Mouse (Mus musculus) CD8-positive naive resting alpha-beta T cell, adult 2 months (primary cell): ENCODE measurements around the gene Aanat.

Experiments
- DNase-seq, 2 experiments: peaks; one replicate each; pipeline ENCODE4 v3.0.0; 2022; ENCODE audit warnings: low read depth in 2 of 2, low spot score in 2 of 2

Gene Aanat

DNA sequence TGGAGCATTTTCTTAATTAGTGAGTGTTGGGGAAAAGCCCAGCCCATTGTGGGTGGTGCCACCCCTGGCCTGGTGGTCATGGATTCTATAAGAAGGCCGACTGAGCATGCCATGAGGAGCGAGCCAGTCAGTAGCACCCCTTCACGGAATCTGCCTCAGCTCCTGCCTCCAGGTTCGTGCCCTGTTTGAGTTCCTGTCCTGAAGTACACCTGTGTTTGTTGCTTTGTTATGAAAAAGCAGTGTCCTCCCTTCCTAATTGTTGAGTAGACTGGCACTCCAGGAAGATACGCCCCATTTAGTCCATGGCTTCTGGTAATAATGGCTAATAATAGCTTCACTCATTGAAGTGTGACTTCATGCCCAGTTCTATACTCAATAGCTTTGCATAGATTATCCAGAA is at the start of gene Aanat:
TSS of gene Aanat (plus strand) at position 123 of the 400 bp plus-strand sequence.
- DNase-seq: no peak

DNA sequence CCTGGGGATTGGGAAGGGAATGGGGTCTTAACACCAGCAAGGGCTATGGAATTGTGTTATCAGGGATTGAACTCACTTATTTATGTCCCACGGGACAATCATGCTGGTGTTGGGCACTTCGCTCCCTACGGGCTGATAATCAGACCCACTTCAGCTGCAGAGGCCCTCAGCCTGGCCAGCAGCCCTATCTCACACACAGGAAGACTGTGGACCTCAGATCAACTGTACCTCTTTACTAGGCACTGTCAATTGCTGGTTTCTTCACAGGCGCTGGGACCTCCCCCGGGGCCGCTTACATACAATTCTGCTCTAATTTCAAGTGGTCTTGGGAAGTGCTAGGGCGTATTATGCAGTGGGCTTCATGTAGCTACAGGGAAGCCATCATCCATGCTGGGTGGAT is 49.5 kb upstream of the Aanat start:
- no peak for DNase-seq

DNA sequence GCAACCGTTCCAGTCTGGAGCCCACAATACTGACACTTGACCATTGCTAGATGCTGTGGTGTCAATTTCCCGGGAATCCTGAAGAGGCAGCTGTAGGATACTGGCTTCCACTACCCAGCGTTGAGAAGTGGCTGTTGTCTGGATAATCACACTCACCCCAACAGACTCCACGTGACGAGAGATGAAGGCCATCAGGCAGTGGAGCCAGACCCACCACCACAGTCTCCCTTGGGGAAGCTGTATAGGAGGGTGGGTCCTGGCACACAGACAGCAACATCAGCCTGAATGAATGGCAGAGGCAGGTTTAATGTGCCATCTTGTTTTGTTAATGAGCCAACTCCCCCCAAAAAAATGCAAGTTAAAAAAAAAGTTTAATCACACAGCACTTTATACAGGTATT is 48.8 kb upstream of the Aanat start:
- no peak for DNase-seq

DNA sequence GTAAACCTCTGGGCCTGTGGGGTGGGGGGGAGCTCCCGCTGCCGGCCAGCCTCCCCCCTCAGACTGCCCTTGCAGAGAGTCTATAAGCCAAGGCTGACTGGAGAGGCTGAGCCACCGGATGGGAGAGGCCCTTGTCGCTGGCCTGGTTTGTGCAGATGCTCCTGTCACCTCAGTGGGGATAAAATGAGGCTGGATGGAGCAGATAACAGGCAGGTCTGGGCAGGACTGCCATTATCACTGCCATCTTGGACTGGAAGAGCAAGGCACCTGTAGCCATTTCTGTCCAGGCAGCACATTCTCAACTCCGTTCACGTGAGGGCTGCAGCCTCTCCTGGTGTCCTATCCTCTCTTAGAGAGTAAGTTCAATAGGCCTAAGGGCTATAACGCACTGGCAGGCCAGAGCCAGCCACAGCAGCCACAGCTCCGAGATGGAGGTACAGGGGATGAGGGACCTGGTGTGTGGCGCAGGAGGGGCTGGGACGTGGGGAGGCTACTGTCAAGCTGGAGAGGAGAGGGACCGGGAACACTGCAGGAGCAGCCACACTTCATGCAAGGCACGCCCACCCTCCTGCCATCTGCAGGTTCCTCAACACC is 48.0 kb upstream of the Aanat start:
- no peak for DNase-seq

DNA sequence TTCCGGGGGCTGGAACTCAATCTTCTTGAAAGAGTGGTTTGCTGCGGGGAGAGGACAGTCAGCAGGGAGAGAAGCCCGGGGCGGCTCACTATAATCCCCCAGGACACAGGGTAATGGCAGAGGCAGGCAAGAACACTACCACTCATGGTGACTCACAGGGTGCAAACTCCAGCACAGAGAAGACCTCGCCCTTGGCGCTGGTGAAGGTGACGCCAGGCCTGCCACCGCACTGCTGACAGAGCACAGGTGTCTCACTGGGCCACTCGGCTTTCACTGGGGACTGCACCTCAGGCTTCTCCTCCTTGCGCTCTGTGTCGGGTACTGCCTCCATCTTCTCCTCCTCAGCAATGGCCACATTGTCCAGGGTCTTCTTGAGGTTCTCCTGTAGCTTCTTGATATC is 45.0 kb upstream of the Aanat start:
- no peak for DNase-seq

DNA sequence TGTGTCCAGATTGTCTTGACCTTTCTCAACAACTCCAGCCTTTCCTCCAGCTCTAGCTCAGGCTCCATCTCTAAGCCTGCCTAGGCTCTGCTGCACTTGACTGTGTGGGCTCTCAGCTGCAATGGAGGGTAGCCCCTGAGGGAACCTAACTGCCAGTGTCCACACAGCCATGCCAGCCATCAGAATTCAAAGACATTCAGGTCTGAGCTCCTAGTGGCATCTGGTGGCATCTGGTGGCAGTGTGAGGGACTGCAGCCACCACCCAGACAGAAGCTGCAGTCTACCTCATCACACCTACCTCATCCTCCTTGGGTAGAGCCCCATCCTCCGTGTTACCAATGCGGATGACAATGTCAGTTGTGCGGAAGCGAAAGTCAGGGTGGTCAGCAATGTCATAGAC is 43.1 kb upstream of the Aanat start:
- no peak for DNase-seq

DNA sequence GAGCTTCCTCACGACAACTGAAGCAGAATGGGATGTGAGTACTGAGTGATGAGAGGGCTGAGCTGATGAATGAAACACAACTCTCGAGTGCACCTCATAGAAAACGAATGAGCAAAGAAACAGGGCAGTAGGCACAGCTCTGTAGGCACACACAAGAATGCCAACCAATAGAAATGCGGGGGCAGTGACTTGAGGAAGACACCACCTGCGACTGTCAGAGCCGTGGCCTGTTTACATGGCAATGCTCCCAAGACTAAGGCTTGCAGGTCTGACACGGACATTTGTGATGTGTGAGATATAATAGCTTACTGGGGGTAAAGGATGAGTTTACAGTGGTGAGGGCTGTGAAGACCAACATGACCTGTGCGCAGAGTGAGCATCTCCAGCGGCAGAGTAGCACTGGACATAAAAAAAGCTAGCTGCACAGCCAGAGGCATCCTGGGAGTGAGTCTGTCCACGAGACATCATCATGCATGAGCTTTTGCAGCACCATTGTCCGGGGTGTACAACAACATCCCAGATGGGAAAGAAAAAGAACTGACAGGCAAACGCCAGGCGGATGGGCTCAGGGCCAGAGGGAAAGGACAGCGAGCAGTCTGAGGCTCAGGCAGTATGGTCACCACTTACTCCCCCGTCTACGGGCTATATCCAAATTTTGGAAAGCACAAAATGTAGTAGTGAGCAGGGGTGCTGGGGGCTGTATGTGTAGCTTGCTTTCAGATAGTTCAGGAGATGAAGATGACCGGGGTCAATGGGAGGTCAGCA is 38.8 kb upstream of the Aanat start:
- DNase-seq: no peak

DNA sequence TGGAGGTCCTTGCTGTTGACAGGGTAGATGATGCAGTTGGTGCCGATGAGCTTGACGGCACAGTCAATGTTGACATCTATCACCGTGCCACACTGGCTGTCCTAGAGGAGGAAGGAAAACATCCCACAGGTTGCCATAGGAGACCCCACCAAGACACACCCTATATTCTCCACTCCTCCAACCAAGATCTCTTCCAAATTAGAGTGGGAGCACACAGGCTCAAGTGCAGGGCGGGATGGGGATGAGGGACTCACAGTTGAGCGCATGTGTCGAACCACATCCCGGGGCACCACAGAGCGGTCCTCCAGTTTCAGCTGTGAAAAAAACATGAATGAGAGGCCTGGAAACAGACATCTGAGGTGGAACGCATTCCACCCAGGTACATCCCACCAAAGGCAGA is 37.5 kb upstream of the Aanat start:
- no peak for DNase-seq

DNA sequence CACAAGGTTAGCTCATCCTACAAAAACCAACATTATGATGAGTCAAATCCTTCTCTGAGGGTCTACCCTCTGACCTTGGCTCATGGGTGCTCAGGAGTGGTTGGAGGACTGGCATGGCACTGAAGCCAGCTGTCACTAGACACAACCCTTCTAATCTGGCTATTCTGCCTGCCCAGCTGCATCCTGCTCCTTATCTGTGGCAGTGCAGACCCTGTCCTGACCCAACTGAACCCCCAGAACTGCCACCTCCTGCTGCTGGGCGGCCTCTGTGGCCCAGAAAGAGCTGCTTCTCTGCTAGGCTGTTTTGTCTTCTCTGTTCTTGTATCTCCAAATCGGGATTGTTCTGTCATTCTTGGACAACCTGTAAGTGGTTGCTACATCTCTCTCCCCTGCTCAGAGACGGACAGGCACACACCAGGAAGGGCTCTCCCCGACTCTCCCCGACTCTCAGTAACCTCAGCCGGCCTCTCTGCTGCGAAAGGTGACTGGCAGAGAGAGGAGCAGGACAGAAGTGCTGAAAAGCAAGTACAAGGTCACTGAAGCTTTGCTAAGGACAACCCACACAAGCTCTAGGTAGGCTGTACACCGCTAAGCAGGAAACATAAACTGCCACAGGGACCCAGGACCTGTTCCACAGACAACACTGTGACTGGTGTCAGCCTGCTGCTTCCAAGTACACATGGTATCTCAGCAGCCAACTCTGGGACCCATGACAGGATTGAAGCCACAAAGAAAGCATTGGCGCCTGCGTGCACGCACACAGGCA is 36.8 kb upstream of the Aanat start:
- no peak for DNase-seq

DNA sequence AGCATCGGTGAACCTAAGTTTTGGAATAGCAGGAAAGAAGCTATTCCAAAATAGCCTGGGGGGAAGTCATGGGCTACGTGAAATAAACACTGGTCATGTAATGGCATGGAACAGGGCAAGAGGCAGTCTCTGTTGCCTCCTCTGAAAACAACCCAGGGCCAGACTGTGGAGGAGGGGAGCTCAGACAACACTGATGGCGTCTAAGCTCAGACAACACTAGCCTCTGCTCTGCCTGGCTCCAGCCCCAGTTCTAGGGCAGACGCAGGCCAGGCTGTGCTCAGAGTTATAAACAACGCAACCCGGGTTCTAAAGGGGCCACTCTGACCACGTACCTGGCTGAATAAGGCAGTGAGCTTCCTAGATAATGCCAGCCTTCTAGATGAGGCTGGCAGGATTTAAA is 35.5 kb upstream of the Aanat start:
- DNase-seq: no peak

DNA sequence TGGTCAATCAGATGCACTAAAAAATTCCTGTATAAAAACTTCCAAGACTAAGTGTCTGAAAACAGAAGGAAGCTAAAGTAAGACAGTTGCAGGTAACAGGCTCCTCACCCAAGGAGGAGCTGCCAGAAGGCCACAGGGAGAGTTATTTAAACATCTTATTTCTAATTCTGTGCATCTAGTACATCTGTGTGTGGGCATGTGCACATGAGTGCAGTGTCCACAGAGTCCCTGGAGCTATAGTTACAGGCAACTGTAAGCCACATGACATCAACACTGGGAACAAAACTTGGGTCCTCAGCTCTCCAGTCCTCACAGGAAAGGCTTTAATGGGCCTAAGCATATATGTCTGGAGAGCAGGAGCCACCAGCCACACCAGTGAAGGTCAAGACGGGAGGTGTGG is 34.0 kb upstream of the Aanat start:
- no peak for DNase-seq

DNA sequence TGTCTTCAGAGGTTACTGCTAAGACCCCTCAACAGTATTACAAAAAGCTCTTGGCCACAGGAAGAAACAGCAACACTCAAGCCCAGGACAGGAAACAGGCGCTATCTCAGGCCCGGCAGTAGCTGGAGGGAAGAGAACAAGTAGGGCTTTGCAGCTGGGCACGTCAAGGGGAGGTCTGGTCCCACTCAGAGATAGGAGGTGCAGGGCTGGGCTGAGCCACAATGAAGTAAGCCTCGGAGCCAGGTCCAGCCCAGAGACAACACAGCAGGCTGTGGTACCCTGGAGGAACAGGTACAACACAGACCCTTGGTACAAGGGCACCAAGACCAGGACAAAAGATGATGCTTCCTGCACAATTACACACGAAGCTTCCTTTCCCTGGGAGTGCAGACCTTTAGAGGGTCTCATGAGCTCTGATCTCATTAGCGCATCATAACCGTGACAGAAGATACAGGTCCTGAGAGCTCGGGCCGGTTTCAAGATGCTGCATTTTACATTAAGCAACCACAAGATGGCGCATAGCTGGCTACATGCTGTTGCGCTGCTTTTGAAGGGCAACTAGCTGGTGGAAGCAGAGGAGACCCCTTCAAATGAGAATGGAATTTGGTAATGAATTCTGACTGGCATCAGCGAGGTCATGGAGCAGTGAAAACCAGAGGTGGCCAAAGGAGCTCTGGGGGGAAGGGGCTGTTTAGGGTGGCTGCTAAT is 31.9 kb upstream of the Aanat start:
- peak in 1 of 2 experiments; percentile 22 for DNase-seq

DNA sequence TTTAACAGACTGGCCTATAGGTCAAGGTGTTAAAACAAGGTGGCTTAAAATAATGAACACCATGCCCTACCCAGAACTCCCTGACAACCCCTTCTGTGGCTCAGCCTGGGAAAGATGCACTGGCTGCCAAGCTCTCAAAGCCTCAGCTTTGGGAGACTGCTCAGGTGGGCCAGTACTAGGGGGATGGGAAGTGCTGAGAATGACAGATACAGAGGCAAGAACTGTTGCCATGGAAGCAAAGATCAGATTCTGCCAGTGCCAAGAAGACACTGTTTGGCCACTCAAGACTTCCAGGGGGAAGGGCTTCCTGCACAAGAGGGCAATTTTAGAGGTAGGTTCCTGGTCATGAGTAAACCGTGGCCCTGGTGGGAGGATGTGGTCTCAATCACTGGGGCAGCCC is 30.7 kb upstream of the Aanat start:
- DNase-seq: no peak

DNA sequence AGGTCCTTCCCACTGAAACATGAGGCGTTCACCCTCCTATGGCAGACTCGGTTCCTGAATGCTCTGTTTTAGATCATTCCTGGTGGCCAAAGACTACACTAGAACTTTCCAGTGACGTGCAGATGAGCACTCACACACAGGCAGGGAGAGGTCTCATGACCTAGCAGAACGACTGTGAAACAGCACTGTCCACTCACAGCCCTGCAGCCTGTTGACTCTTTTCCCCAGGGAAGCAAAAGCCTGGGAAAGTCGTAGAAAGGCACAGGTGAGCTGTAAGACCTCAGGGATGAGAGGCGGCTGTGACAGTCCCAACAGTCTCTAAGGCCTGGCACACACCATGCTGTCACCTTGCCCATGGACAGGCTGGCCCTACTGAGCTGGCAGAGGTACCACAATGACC is 29.9 kb upstream of the Aanat start:
- no peak for DNase-seq

DNA sequence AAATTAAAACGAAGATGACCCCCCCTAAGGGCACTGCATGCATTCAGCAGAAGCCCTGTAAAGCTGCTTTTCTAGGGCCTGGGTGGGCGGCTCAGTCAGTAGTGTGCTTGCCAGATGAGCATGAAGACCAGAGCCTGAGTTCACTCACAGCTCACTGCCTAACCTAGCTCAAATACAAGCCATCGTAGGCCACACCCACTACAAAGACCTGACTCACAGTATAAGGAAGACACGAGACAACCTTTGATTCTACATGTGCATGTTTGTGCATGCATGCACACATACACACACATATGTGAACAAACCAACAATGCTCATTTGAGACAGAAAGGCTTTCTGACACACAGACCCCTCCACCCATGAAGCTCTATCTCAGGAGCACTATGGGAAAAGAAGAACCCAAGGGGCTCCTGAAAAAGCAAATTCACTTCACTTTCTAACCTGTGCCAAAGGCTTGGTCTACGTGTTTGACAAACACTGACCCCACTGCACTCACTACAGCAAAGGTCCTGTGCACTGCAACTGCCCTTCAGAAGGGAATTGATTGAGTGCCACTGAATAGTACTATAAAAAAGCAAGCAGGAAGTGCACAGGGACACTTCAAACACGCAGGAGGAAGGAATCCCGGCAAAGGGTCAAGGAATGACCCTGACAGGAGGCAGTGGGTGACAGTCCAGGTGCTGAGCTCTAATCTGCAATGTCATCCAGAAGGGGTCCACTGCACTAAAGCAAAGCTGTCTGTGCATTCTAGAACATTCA is 20.8 kb upstream of the Aanat start:
- no peak for DNase-seq

DNA sequence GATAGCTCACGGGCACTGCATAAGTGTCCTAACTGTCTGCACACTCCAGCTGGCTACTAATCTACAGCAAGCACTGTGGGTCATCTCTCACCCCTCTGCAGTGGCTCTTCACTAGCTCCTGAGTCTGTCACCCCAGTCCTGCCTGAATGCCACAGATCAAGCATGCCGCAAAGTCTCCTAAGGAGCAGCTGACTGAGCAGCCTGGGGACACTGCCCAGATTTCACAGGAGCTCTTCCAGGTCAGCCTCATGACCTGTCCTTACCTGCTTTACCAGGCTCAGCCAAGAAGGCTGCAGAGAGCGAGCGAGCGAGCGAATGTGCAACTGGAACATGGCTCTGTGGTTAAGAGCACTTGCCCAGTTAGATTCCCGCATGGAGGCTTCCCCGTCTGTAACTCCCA is 18.7 kb upstream of the Aanat start:
- DNase-seq: no peak

DNA sequence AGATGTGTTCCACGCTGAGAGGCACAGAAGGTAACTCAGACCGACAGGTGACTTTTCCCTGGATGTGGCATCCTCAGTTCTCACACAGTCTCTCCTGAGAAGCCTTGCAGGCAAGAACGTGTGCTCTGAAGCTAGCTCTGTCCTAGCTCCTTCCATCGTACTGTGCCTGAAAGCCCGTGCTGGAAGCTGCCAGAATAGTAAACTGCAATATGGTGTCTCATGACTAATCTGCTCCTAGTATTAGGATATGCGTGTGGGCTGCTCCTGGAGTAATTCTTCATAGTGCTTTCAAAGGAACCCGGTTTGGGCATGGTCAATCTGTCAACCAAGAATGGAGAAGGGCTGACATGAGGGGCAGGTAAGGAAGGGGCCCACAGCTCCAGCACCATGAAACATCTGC is 15.4 kb upstream of the Aanat start:
- no peak for DNase-seq

DNA sequence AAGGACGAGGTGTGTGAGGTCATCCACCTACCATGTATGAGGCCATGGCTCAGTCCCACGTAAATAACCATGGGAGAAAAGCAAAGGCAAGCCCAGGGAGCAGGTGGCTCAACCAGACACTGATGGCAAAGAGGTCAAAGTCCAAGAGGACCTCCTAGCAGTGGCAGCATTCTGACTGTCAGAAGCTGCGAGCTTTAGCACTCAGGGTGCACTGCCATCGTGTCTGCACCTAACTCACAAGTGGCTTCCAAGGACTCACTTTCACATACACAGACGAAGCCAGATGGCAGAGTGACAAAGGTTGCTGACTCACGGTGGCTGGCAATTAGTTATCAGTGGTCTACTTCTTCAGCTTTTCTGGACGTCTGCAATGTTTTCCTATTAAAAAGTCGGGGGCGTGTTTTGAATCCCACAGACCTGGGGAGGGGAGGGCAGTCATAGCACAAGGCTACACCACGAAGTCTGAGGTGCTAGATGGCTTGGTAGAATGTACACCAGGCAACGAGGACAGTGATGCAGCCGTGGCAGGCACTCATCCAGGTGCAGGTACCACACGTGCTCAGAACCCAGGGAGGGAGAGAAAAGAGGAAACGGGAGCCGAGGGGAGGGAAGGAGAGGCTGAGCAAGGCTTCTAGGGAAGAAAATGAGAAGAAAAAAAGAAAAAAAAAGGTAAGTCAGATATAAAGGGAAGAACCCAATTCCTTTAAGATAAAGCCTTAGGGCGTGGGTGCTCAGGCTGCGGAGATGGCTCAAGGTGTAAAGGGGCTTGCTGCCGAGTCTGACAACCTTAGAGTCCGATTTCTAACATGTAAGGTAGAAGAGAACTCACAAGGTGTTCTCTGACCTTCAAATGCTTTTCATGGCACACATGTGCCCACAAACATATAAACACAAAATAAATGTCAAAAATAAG is 14.2 kb upstream of the Aanat start:
- DNase-seq: no peak

DNA sequence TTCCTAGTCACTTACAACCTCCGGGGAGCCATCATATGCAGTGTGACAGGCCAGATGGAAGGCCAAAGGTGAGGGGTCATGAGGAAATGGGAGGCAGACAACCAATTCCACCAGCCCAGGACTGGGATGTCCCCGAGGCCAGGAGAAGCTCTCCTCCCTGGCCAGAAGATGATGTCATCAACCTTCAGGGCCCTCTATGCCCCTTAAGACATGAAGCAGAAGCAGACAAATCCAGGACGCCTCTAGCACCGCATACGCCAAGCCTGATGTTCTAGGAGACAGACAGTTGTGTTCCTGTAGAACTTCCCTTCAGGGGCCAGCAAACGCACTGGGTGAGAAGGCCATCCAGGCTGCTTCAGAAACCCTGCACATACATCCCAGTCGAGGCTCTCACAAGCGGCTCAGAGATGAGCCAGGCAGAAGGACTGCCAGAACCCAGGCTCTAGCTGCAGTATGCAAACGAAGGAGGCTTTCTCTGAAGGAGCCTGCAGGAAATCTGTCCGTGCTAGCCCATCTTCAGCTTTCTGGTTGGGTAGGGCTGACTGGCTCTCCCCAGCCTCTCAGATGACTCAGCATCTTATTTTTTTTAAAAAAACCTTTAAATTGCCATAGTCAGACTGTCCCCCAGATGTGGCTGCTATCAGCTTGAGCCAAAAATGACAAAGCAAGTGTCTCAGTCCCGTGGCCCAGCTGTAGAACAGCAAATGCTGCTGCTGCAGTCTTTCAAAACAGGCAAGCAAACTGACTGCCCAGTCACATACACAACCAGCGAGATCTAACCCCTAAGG is 13.3 kb upstream of the Aanat start:
- DNase-seq: no peak
